Mouse (Mus musculus) brain, adult 10 weeks (tissue): ENCODE results near the gene Maml2. TPM values are rescaled to one million over a fixed set of nuclear protein-coding genes. Genes with fewer than 3 reads are reported as not detected.

Experiments used
- polyA plus RNA-seq: library from polyadenylated mRNA; stranded (reverse); fragments of 350-450 nt; fragmentation: Illumina TruSeq; extraction: RNeasy Lipid Tissue Mini Kit (QIAGEN cat#74804); gene quantifications from one replicate; pipeline ENCODE4 v1.2.3, GENCODE M21; 2015; ENCODE audit warnings: low read depth, low replicate concordance

Maml2 gene
- polyA plus RNA-seq: 3.9 TPM

DNA sequence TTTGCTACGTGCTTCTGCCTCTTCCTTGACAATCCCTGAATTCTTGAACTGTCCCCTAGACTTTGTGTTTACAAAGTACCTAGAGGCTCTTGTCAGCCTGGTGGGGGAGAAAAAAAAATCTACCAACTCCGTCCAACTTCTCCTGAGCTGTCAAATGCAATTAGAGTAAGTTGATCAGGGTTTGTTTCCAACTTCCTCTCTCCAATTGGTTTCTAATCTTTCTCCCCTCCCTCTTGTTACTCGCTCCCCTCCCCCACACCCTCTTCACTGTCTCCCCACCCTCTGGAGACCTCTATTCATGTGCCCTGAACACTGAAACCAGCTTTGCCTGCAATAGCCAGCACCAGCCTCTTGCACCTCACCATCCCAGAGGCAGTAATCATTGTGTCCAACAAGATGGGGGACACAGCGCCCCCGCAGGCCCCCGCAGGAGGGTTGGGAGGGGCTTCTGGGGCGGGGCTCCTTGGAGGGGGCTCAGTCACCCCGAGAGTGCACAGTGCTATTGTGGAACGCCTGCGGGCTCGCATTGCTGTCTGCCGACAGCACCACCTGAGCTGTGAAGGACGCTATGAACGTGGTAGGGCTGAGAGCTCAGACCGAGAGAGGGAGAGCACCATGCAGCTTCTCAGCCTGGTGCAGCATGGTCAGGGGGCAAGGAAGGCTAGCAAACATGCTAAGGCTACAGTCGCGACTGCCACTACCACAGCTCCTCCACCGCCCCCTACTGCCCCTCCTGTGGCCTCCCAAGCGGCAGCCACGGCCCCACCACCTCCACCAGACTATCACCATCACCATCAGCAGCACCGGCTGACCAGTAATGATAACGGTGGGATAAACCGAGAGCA is at the start of gene Maml2:
Maml2 (plus strand) TSS at position 290 of the 845 bp plus-strand sequence.

DNA sequence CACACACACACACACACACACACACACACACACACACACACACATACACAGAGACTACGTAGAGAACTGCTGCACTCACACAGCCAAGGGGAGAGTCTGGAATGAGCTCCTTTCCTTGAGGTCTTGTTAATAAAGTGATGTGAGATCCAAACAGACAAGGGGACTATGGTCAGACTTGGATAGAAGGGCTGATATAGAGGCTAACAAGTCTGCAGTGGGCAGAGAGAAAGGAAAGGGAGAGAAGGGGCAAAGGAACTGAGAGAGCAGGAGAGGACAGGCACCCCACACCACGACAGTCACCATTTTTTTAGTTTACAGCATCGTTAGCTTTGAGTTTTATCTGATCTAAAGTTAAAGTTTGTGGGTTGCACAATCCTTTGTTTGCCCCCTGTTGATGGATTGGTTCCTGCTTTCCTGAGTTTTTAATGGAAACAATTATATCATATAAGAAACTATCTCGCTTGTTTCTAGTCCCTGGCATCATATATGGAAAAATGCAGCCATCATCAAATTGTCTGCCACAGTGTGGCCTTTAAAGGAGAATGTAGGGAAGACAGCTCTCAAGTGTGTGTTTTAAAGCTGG is 149.0 kb downstream of the Maml2 start, which contains the start of gene Gm17571:
Gm17571 (minus strand) TSS at position 51 of the 583 bp plus-strand sequence.

DNA sequence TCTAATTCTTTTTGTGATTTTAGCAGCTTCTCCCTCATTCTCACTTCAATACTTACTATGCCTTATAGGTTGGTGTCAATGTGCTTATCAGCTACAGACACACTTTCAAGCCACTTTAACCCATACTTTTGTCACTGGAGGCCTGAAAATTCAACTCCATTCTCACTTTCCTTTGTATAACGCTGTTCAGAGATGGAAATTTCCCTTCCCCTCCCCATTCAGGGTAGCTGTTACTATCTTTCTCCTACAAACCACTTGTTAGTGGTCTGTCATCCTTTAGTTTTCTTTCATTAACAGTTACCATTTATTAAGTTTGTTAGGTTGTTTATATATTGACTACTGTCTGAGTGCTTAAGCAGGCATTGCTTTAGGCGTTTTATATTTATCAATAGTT is 450.6 kb downstream of the Maml2 start, which contains the start of gene Mtmr2:
Mtmr2 (plus strand) TSS at position 7 of the 394 bp plus-strand sequence.

Other genes starting within 250 kb of the Maml2 start
- 9.7 TPM for gene Jrkl, start 52.1 kb upstream of the Maml2 start, polyA plus RNA-seq
- gene Ccdc82, start 51.0 kb upstream of the Maml2 start, polyA plus RNA-seq: 20.6 TPM
- not detected for gene Gm17571, start 148.8 kb downstream of the Maml2 start, polyA plus RNA-seq